Mouse (Mus musculus) hindbrain, embryonic 12.5 days (tissue): ENCODE data around the gene Rnf144b. TPM values are rescaled to one million over a fixed set of nuclear protein-coding genes. Genes with fewer than 3 reads are reported as not detected.

Experiments
- ATAC-seq: fragments of 200-750 bp; cut with Nextera tagmentation; 2 replicates; pipeline ENCODE4 v1.8.0; 2017; ENCODE audit warnings: moderate TSS enrichment; ENCODE audit not compliant: low FRiP score
- H3K27ac ChIP-seq: fragments of 300-500 bp; sonication (generic); 2 replicates; pipeline ENCODE4 v1.5.1; 2016; ENCODE audit warnings: mild to moderate bottlenecking
- H3K27me3 ChIP-seq: fragments of 300-500 bp; sonication (generic); 2 replicates; pipeline ENCODE4 v1.6.1; 2016; ENCODE audit warnings: mild to moderate bottlenecking
- H3K36me3 ChIP-seq: fragments of 300-500 bp; sonication (generic); 2 replicates; pipeline ENCODE4 v1.6.1; 2016; ENCODE audit warnings: mild to moderate bottlenecking
- H3K4me1 ChIP-seq: fragments of 300-500 bp; sonication (generic); 2 replicates; pipeline ENCODE4 v1.6.1; 2016
- H3K4me2 ChIP-seq: fragments of 300-500 bp; sonication (generic); replicated peaks from 2 replicates; pipeline ENCODE4 v1.6.1; 2016; ENCODE audit warnings: mild to moderate bottlenecking
- H3K4me3 ChIP-seq: fragments of 300-500 bp; sonication (generic); 2 replicates; pipeline ENCODE4 v1.5.1; 2016; ENCODE audit warnings: mild to moderate bottlenecking
- H3K9ac ChIP-seq: fragments of 300-500 bp; sonication (generic); 2 replicates; pipeline ENCODE4 v1.6.1; 2016; ENCODE audit warnings: mild to moderate bottlenecking, moderate library complexity
- H3K9me3 ChIP-seq: fragments of 300-500 bp; sonication (generic); replicated peaks from 2 replicates; pipeline ENCODE4 v1.6.1; 2016; ENCODE audit warnings: mild to moderate bottlenecking
- WGBS: fragments of 180-500 bp; shearing (Covaris S2); methylation state at CpG from one replicate; pipeline ENCODE4 v1.1.7; 2016; 5-methylcytosine and 5-hydroxymethylcytosine counted together
- polyA plus RNA-seq: library from polyadenylated mRNA; unstranded; fragments of >200 nt; fragmentation: Nextera tagmentation; extraction: Ambion mirVana; gene quantifications from 2 replicates; pipeline ENCODE4 v1.2.1, GENCODE M21; 2016

Gene Rnf144b
- 0.62 and 1.0 TPM in 2 replicates for polyA plus RNA-seq

DNA sequence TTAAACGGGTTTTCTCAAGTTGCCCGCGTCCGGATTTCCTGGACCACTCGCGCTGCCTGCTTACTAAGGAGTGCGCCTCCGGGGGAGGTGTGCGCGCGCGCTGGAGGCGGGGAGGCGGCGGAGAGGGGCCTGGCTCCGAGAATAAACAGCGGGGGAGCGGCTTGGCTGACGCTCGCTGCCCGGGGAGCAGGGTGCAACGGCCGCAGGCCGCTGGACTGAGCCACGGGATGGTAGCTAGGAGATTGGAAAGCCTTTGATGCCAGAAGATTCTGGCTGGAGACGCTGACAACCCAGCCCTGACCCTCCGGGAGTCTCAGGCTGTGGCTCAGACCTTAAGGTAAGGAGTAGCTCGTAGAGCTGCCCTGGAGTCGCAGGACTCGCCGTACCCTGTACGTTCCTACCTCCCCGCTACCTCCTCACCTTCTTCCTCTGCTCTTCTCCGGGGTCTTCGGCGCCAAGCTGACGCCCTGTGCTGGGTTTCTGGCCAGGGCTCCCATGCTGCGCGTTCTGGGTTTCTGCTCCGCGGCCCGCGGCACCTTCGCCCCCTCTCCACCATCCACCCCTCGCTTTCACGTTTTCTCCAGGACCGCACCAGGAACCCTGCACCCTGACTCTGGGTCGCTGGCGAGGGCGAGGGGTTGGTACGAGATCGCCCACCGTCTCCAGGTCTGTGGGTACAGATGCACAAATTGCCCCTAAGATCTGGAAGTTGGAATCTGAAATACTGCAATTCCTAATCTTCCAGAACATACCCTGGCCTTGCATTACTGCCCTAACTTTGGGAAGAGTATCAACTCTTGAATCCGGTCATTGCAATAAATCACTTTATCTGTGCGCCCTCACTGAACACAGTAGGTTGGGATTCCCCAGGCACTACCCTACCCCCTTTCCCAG is at the start of gene Rnf144b:
Gene Rnf144b (plus strand): TSS at position 120 of the 894 bp plus-strand sequence.
- peak within 1 kb of the TSS; percentile 53 for H3K9ac ChIP-seq
- no peak; the same call in 1 of the 2 replicates for ATAC-seq
- 3% methylated on average over 55 of the region's 55 CpGs for WGBS

DNA sequence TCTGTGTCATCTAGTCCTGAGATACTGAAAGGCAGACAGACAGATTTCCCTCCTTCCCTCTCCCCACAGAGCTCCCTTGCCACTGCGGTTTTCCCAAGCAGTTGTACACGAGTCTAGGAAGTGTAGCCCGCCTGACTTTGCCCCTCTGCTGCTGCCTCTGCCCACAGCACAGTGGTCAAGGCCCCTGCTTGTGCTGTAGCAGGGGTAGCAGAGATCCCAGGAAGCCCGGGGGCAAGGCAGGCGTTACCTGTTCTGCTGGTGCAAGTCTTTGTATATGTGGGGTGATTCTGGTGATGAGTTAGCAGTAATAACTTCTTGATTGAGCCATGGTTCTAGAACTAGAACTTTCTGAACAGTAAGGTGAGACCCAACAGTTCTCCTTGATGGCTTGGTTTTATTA is 46.3 kb upstream of the Rnf144b start:
- H3K4me3 ChIP-seq, result no peak overlapping the region
- ATAC-seq, result no peak
- H3K27me3 ChIP-seq, result no peaks in the 10 kb centered on the region
- no peaks in the 10 kb centered on the region for H3K4me1 ChIP-seq
- no peaks in the 10 kb centered on the region for H3K9me3 ChIP-seq
- WGBS, result 90% methylated on average over 5 of the region's 5 CpGs
- H3K9ac ChIP-seq, result no peak overlapping the region
- H3K4me2 ChIP-seq, result no peak overlapping the region
- H3K36me3 ChIP-seq, result peaks cover 74% of the 10 kb centered on the region
- H3K27ac ChIP-seq, result no peak overlapping the region

More for the DNA sequence above, at the start of gene Rnf144b:
- Histone ChIP-seq H3K4me3 (peak within 1 kb of the TSS; percentile 47), H3K4me1 (peaks cover 13% of the 10 kb centered on the region), H3K4me2 (peak within 1 kb of the TSS; percentile 87), H3K27me3 (peaks cover 24% of the 10 kb centered on the region), H3K36me3 (no peaks in the 10 kb centered on the region), H3K9me3 (no peaks in the 10 kb centered on the region), H3K27ac (no peak within 1 kb of the TSS)

DNA sequence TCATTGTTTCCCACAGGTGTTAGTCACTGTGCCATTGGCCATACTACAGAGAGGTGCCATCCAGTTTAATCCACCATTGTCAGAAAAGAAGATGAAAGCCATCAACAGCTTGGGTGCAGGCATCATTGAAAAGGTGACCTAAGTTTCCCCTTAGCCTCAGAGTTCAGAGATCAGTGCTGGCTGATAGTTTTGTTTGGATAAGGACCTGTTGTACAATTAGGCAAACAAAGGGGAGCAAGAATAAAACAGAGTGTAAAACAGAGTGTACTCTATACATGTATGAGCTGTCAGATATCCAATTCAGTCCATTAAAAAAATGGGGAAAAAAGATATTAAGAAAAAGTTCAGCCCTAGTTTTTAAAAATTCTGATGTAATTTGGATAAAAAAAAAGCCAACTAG is 45.1 kb upstream of the Rnf144b start:
- no peak for ATAC-seq
- Histone ChIP-seq H3K27ac (no peak overlapping the region), H3K9ac (no peak overlapping the region), H3K4me2 (no peak overlapping the region), H3K4me3 (no peak overlapping the region), H3K4me1 (no peaks in the 10 kb centered on the region), H3K36me3 (peaks cover 72% of the 10 kb centered on the region), H3K27me3 (no peaks in the 10 kb centered on the region), H3K9me3 (no peaks in the 10 kb centered on the region)

DNA sequence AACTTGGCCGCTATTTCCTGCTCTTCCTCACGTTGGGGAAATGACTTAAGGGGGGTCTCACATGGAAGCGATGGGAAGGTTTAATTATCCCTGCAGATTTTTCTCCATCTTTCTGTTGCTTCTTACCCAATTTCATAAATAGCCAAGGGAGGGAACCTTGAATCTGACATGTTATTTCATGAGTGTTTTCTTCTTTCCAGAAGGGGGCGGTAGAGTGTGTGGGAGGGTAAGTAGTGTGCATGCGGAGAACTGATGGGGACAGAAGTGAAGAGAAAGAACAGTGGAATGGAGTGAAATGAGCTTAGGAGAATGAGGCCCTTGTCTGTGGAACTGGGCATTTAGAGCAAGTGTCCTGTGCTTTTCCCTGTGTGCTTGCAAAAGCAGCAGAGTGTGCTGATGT is 43.7 kb upstream of the Rnf144b start:
- no peaks in the 10 kb centered on the region for H3K27me3 ChIP-seq
- no peak overlapping the region for H3K9ac ChIP-seq
- peaks cover 68% of the 10 kb centered on the region for H3K36me3 ChIP-seq
- H3K4me3 ChIP-seq, result no peak overlapping the region
- ATAC-seq, result no peak
- no peaks in the 10 kb centered on the region for H3K4me1 ChIP-seq
- H3K27ac ChIP-seq, result no peak overlapping the region
- no peak overlapping the region for H3K4me2 ChIP-seq
- no peaks in the 10 kb centered on the region for H3K9me3 ChIP-seq
- 79% methylated on average over 5 of the region's 5 CpGs for WGBS

DNA sequence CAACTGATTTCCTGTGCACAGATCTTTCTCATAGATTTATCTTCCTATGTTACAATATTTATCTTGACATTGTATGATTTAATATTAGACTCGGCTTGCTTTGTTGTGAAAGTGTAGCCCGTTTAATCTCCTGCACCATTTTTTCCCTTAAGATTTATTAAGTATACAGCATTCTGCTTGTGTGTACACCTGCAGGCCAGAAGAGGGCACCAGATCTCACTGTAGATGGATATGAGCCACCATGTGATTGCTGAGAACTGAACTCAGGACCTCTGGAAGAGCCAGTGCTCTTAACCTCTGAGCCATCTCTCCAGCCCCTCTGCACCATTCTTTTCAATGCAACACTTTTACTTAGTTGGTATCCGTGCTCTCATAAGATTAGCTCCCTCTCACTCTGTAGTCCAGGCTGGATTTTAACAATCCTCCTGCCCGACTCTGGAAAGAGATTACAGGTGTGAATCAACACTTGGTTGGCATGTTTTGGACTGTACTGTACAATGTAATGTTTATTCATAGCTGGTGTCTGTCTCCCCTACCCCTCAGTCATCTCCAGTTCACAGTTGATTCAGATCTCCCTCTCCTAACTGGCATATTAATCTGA is 41.5 kb upstream of the Rnf144b start:
- Histone ChIP-seq H3K4me3 (no peak overlapping the region), H3K9ac (no peak overlapping the region), H3K4me1 (no peaks in the 10 kb centered on the region), H3K27me3 (no peaks in the 10 kb centered on the region), H3K27ac (no peak overlapping the region), H3K36me3 (peaks cover 60% of the 10 kb centered on the region), H3K4me2 (no peak overlapping the region), H3K9me3 (no peaks in the 10 kb centered on the region)
- WGBS, result 86% methylated on average over 4 of the region's 4 CpGs
- no peak for ATAC-seq

DNA sequence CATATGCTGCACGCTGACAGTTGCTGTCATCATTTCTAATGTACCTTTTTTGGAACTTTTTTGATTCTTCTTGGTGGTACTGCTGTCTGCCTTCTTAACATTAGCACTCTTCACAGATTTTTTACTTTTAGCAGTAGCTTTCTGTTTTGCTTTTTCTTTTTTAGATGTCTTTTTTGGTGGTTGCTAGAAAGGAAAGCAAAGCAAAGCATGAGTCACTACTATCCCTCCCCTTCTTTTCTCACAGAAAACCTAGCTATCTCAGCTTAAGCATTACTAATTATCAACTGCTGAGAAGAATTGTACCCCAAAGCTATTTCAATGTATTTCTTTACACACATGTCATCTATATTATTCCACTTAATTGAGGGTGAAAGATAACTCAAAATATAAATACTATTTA is 34.0 kb upstream of the Rnf144b start:
- no peaks in the 10 kb centered on the region for H3K27me3 ChIP-seq
- WGBS, result 95% methylated on average over 1 of the region's 1 CpGs
- no peak overlapping the region for H3K27ac ChIP-seq
- no peaks in the 10 kb centered on the region for H3K9me3 ChIP-seq
- H3K36me3 ChIP-seq, result peaks cover 26% of the 10 kb centered on the region
- no peak overlapping the region for H3K9ac ChIP-seq
- H3K4me1 ChIP-seq, result no peaks in the 10 kb centered on the region
- ATAC-seq, result no peak
- no peak overlapping the region for H3K4me2 ChIP-seq
- no peak overlapping the region for H3K4me3 ChIP-seq

DNA sequence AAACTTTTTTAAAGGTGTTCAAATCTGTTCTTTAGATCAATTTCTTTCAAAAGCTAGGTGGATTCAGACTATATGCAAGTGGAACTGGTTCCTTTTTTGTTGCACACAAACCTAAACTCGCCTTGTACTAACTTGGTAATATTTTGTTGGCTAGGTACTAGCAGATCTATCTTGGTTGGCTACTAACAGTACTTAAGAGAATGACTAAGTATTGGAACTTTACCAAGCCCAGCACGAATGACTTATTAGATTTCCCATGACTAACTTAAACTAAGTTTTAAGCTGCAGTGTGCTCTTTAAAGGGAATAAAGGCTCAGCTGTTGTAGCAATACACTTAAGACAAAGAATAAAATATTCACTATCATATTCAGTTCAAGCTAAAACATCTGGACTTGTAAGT is 33.2 kb upstream of the Rnf144b start:
- H3K4me3 ChIP-seq, result no peak overlapping the region
- no peak overlapping the region for H3K27ac ChIP-seq
- no peaks in the 10 kb centered on the region for H3K4me1 ChIP-seq
- H3K9ac ChIP-seq, result no peak overlapping the region
- ATAC-seq, result no peak
- H3K36me3 ChIP-seq, result peaks cover 28% of the 10 kb centered on the region
- H3K4me2 ChIP-seq, result no peak overlapping the region
- WGBS, result 92% methylated on average over 2 of the region's 2 CpGs
- no peaks in the 10 kb centered on the region for H3K27me3 ChIP-seq
- no peaks in the 10 kb centered on the region for H3K9me3 ChIP-seq

DNA sequence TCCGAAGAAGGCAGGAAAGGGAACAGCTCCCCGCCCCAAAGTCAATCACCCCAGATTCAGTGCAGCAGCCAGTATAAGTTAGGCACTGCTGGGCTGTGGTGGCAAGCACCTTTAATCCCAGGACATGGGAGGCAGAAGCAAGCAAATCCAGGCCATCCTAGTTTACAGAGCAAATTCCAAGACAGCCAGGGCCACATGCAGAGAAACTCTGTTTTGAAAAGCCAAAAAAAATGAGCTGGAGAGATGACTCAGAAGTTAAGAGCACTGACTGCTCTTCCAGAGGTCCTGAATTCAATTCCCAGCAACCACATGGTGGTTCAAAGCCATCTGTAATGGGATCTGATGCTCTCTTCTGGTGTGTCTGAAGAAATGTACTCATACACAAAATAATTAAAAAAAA is 28.7 kb upstream of the Rnf144b start:
- ATAC-seq, result no peak
- no peak overlapping the region for H3K9ac ChIP-seq
- H3K4me2 ChIP-seq, result no peak overlapping the region
- no peaks in the 10 kb centered on the region for H3K27me3 ChIP-seq
- H3K27ac ChIP-seq, result no peak overlapping the region
- no peak overlapping the region for H3K4me3 ChIP-seq
- H3K4me1 ChIP-seq, result no peaks in the 10 kb centered on the region
- H3K9me3 ChIP-seq, result no peaks in the 10 kb centered on the region
- peaks cover 31% of the 10 kb centered on the region; the same call in 1 of the 2 replicates for H3K36me3 ChIP-seq
- 82% methylated on average over 2 of the region's 2 CpGs for WGBS

DNA sequence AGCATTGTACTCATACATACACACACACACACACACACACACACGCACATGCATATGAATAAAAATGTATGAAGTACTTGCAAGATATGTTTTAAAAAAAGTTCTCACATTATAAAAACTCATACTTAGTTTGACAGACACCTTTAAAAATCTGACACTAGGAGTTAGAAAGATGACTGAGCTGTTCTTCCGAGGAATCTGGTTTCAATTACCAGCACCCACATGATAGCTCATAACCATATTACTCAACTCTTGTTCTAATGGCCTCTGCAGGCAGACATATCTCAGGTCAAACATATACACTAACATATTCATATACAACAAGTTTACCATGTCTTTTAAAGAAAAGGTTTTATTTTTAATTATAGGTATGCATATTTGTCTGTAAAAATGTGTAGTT is 25.9 kb upstream of the Rnf144b start:
- Histone ChIP-seq H3K27ac (no peak overlapping the region), H3K9me3 (no peaks in the 10 kb centered on the region), H3K9ac (no peak overlapping the region), H3K4me2 (no peak overlapping the region), H3K4me1 (no peaks in the 10 kb centered on the region), H3K36me3 (peaks cover 33% of the 10 kb centered on the region), H3K4me3 (no peak overlapping the region), H3K27me3 (no peaks in the 10 kb centered on the region)
- no peak for ATAC-seq
- 93% methylated on average over 2 of the region's 2 CpGs for WGBS

DNA sequence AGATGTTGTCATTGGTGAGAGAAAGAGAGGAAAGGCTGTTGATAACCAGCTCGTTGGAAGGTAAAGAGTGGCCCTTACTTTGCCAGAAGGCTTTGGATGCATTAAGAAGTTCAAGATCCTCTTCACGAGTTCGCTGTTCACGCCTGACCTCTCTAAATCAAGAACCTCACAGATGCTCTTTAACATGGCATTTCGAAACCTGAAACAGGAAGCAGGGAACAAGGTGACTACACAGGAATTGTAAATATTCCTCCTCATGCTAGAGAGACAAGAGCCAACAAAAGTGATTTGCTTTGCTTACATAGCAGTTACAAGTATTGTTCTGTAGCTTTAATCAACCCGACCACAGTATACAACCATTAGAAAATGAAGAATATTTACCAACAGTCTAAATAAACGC is 23.2 kb upstream of the Rnf144b start:
- 88% methylated on average over 7 of the region's 7 CpGs for WGBS
- no peak for ATAC-seq
- Histone ChIP-seq H3K4me1 (peaks cover 14% of the 10 kb centered on the region), H3K4me3 (no peak overlapping the region), H3K9me3 (no peaks in the 10 kb centered on the region), H3K27ac (no peak overlapping the region), H3K36me3 (peaks cover 31% of the 10 kb centered on the region), H3K27me3 (no peaks in the 10 kb centered on the region), H3K9ac (no peak overlapping the region), H3K4me2 (no peak overlapping the region)

DNA sequence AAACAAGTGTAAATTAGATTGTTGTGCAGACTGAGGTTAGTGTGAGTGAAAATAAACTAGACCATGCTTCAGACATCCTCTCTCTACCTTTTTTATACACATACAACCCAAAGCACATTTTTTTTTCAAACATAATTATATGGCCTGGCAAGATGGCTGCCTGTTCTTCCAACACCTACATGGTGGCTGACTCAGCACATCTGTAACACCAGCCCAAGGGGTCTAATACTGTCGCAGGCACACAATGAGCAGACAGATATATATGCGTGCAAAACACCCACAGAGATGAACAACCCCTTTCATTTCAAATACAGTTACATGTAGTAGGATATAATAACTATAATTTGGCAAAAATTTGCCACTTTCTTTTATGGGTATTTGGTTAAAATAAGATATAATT is 21.9 kb upstream of the Rnf144b start:
- Histone ChIP-seq H3K4me1 (peaks cover 16% of the 10 kb centered on the region), H3K4me2 (no peak overlapping the region), H3K9me3 (no peaks in the 10 kb centered on the region), H3K27ac (no peak overlapping the region), H3K36me3 (peaks cover 29% of the 10 kb centered on the region), H3K9ac (no peak overlapping the region), H3K4me3 (no peak overlapping the region), H3K27me3 (no peaks in the 10 kb centered on the region)
- no peak for ATAC-seq
- WGBS, result 85% methylated on average over 2 of the region's 2 CpGs

DNA sequence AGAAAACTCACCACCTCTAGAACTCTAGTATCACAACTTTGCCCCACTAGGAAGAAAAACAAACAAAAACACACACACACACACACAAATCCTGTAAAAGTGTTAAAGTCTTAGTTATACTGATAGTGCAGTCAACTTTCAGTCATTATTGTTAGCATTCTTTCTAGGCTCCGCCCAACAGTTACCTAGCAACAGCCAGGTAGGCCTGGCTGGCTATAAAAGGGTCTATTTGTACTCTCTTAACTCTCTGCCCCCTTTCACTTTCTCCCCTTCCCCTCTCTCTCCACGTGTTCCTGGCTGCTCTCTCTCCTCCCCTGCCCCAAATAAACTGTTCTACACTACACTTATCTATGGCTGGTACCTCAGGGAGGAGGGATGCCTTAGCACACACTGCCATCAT is 18.3 kb upstream of the Rnf144b start:
- Histone ChIP-seq H3K27me3 (0 out of 2 replicates have a peak, but pooled peaks cover 5% of the 10 kb centered on the region), H3K36me3 (peaks cover 10% of the 10 kb centered on the region), H3K4me2 (peak overlapping the region; percentile 80), H3K4me1 (peaks cover 20% of the 10 kb centered on the region), H3K4me3 (peak overlapping the region; percentile 90), H3K9me3 (no peaks in the 10 kb centered on the region), H3K9ac (peak overlapping the region; percentile 28; the same call in 1 of the 2 replicates), H3K27ac (no peak overlapping the region)
- no peak for ATAC-seq
- 18% methylated on average over 2 of the region's 2 CpGs for WGBS
